Mouse (Mus musculus) brain, embryonic 14.5 days (tissue): ENCODE data around the gene Srgap2.

Source experiments
- CTCF ChIP-seq: fragments of 200-500 bp; IDR thresholded peaks from 2 replicates; pipeline ENCODE4 v1.5.1; 2012; ENCODE audit warnings: inconsistent platforms, mild to moderate bottlenecking, moderate library complexity, borderline replicate concordance; ENCODE audit not compliant: insufficient read depth, insufficient read length; ENCODE audit errors: extremely low read depth
- POLR2A ChIP-seq: fragments of 200-500 bp; IDR thresholded peaks from 2 replicates; pipeline ENCODE4 v1.6.1; 2012; ENCODE audit warnings: mild to moderate bottlenecking, inconsistent platforms, borderline replicate concordance; ENCODE audit not compliant: poor library complexity, insufficient read depth, insufficient read length, severe bottlenecking; ENCODE audit errors: extremely low read depth

DNA sequence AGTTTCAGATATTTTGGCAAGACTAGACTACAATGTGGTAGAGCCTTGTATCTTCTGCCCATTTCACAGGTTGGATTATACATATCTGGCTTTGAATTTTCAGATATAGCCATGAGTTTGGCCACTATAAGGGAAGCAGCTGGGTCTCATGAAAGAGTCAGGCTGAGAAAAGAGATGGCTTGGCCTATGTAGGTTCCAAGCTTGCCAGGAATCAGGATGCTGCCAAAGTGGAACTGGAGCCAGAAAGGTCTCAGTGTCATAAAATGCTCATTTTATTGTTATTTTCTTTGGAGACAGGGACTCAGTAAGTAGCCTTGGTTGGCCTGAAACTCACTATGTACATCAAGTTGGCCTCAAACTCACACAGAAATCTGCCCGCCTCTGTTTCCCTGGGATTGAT is 200.0 kb downstream of the Srgap2 start:
- TF ChIP-seq CTCF (no peak), POLR2A (no peak)
